Mouse (Mus musculus) CH12.LX (cell line): ENCODE measurements around the gene Spata3. TPM values are rescaled to one million over a fixed set of nuclear protein-coding genes. Genes with fewer than 3 reads are reported as not detected.

ENCODE experiments used
- DNase-seq: peaks from one replicate; pipeline ENCODE4 v3.0.0-alpha.2; 2013; ENCODE audit errors: extremely low read depth
- H3K27ac ChIP-seq: 2 replicates; pipeline ENCODE4 v1.5.1; 2012; ENCODE audit warnings: low read depth, mild to moderate bottlenecking, control low read depth, moderate library complexity; ENCODE audit not compliant: insufficient read depth
- H3K27me3 ChIP-seq: replicated peaks from 2 replicates; pipeline ENCODE3; 2012; ENCODE audit warnings: inconsistent platforms
- H3K36me3 ChIP-seq, 2 experiments: replicated peaks in 1 of 2; 2 replicates each; pipeline versions ENCODE3 to v1.6.1; 2012; ENCODE audit warnings: inconsistent platforms in 1 of 2, low read length in 1 of 2, mild to moderate bottlenecking in 1 of 2, mixed read lengths in 1 of 2, moderate library complexity in 1 of 2; ENCODE audit not compliant: control insufficient read depth in 1 of 2, insufficient read depth in 1 of 2
- H3K4me1 ChIP-seq, 2 experiments: 2 replicates each; pipeline ENCODE4 v1.6.1; 2012; ENCODE audit warnings: inconsistent platforms in 1 of 2, moderate library complexity in 1 of 2; ENCODE audit not compliant: insufficient read depth in 2 of 2, control insufficient read depth in 1 of 2
- H3K4me2 ChIP-seq: 2 replicates; pipeline ENCODE4 v1.6.1; 2012; ENCODE audit warnings: low read depth, mild to moderate bottlenecking, control low read depth; ENCODE audit not compliant: poor library complexity, insufficient read depth, severe bottlenecking
- H3K4me3 ChIP-seq, 3 experiments: fragments of 150-350 bp in 1 of 3; sonication (generic) in 1 of 3; replicated peaks in 1 of 3; 2 replicates each; pipeline versions ENCODE3 to v1.5.1; 2011 to 2012; ENCODE audit warnings: low read depth in 2 of 3, low read length in 2 of 3, mild to moderate bottlenecking in 2 of 3, moderate library complexity in 2 of 3, control low read depth in 1 of 3, improper control_type of control experiment in 1 of 3, inconsistent platforms in 1 of 3, mixed read lengths in 1 of 3; ENCODE audit not compliant: poor library complexity in 1 of 3
- H3K79me2 ChIP-seq: replicated peaks from 2 replicates; pipeline ENCODE4 v1.6.1; 2012; ENCODE audit warnings: mild to moderate bottlenecking, moderate library complexity; ENCODE audit not compliant: control insufficient read depth, poor library complexity, insufficient read depth, severe bottlenecking; ENCODE audit errors: extremely low read depth
- H3K9ac ChIP-seq: 2 replicates; pipeline ENCODE4 v1.6.1; 2012; ENCODE audit warnings: low read depth, mild to moderate bottlenecking, control low read depth, moderate library complexity; ENCODE audit not compliant: insufficient read depth
- H3K9me3 ChIP-seq: replicated peaks from 2 replicates; pipeline ENCODE3; 2012; ENCODE audit warnings: low read length, inconsistent platforms, mixed read lengths
- BHLHE40 ChIP-seq: IDR thresholded peaks from 2 replicates; pipeline ENCODE4 v1.6.1; 2011; ENCODE audit warnings: mild to moderate bottlenecking, low read depth, low read length, improper control_type of control experiment
- CHD2 ChIP-seq: IDR thresholded peaks from 2 replicates; pipeline ENCODE4 v1.6.1; 2011; ENCODE audit warnings: low read length, improper control_type of control experiment
- CTCF ChIP-seq, 2 experiments: IDR thresholded peaks in 1 of 2; conservative IDR thresholded peaks in 1 of 2; 2 replicates each; pipeline ENCODE4 v1.5.1; 2011 to 2012; ENCODE audit warnings: low read depth in 2 of 2, low read length in 2 of 2, improper control_type of control experiment in 1 of 2, inconsistent platforms in 1 of 2, mild to moderate bottlenecking in 1 of 2, moderate library complexity in 1 of 2
- E2F4 ChIP-seq: IDR thresholded peaks from 2 replicates; pipeline ENCODE4 v1.6.1; 2011; ENCODE audit warnings: low read depth, low read length, improper control_type of control experiment; ENCODE audit not compliant: insufficient replicate concordance
- ELF1 ChIP-seq: IDR thresholded peaks from 2 replicates; pipeline ENCODE4 v1.6.1; 2014; ENCODE audit warnings: low read depth, mild to moderate bottlenecking, inconsistent platforms, low read length, improper control_type of control experiment
- EP300 ChIP-seq: IDR thresholded peaks from 2 replicates; pipeline ENCODE4 v1.6.1; 2011; ENCODE audit warnings: low read length, improper control_type of control experiment
- ETS1 ChIP-seq: conservative IDR thresholded peaks from 2 replicates; pipeline ENCODE4 v1.6.1; 2012; ENCODE audit warnings: low read depth, mild to moderate bottlenecking, inconsistent platforms, low read length, improper control_type of control experiment, moderate library complexity
- GABPA ChIP-seq: IDR thresholded peaks from 2 replicates; pipeline ENCODE4 v1.6.1; 2012; ENCODE audit warnings: low read depth, low read length, improper control_type of control experiment, inconsistent platforms; ENCODE audit not compliant: insufficient replicate concordance
- KAT2A ChIP-seq: IDR thresholded peaks from 2 replicates; pipeline ENCODE4 v1.6.1; 2012; ENCODE audit warnings: low read length, improper control_type of control experiment, inconsistent platforms; ENCODE audit not compliant: insufficient replicate concordance
- MAFK ChIP-seq: IDR thresholded peaks from 2 replicates; pipeline ENCODE4 v1.6.1; 2011; ENCODE audit warnings: low read length, improper control_type of control experiment; ENCODE audit not compliant: insufficient replicate concordance
- MAX ChIP-seq: IDR thresholded peaks from 2 replicates; pipeline ENCODE4 v1.6.1; 2011; ENCODE audit warnings: low read length, improper control_type of control experiment
- MAZ ChIP-seq: IDR thresholded peaks from 2 replicates; pipeline ENCODE4 v1.6.1; 2012; ENCODE audit warnings: low read depth, mild to moderate bottlenecking, inconsistent platforms, low read length, improper control_type of control experiment, moderate library complexity
- MEF2A ChIP-seq: IDR thresholded peaks from 2 replicates; pipeline ENCODE4 v1.6.1; 2014; ENCODE audit warnings: low read depth, mild to moderate bottlenecking, inconsistent platforms, low read length, improper control_type of control experiment, borderline replicate concordance
- MXI1 ChIP-seq: IDR thresholded peaks from 2 replicates; pipeline ENCODE4 v1.6.1; 2011; ENCODE audit warnings: mild to moderate bottlenecking, low read depth, low read length, improper control_type of control experiment
- PAX5 ChIP-seq: IDR thresholded peaks from 2 replicates; pipeline ENCODE4 v1.6.1; 2012; ENCODE audit warnings: low read length, inconsistent platforms, mixed read lengths
- POLR2A ChIP-seq: IDR thresholded peaks from 2 replicates; pipeline ENCODE4 v1.6.1; 2011; ENCODE audit warnings: low read depth, mild to moderate bottlenecking, improper control_type of control experiment, low read length
- RAD21 ChIP-seq: IDR thresholded peaks from 2 replicates; pipeline ENCODE4 v1.6.1; 2011; ENCODE audit warnings: low read depth, mild to moderate bottlenecking, low read length, improper control_type of control experiment, moderate library complexity
- SIN3A ChIP-seq: IDR thresholded peaks from 2 replicates; pipeline ENCODE4 v1.6.1; 2012; ENCODE audit warnings: low read length, improper control_type of control experiment, inconsistent platforms
- TBP ChIP-seq: conservative IDR thresholded peaks from 2 replicates; pipeline ENCODE4 v1.6.1; 2011; ENCODE audit warnings: low read depth, low read length, improper control_type of control experiment
- TCF12 ChIP-seq: IDR thresholded peaks from 2 replicates; pipeline ENCODE4 v1.6.1; 2014; ENCODE audit warnings: low read depth, mild to moderate bottlenecking, inconsistent platforms, low read length, improper control_type of control experiment
- UBTF ChIP-seq: IDR thresholded peaks from 2 replicates; pipeline ENCODE4 v1.6.1; 2012; ENCODE audit warnings: low read depth, mild to moderate bottlenecking, inconsistent platforms, low read length, improper control_type of control experiment, moderate library complexity
- USF2 ChIP-seq: conservative IDR thresholded peaks from 2 replicates; pipeline ENCODE4 v1.6.1; 2011; ENCODE audit warnings: low read depth, low read length, improper control_type of control experiment
- ZKSCAN1 ChIP-seq: IDR thresholded peaks from 2 replicates; pipeline ENCODE4 v1.6.1; 2012; ENCODE audit warnings: low read depth, inconsistent platforms, low read length, improper control_type of control experiment, borderline replicate concordance
- dilution Hi-C: fragments of 300-500 bp; cut with MboI; formaldehyde crosslinking; loops from 2 replicates; pipeline ENCODE4 v1.14.3; 2020; ENCODE audit warnings: low sequenced_read_pairs; ENCODE audit not compliant: extremely low pct_unique_long_range_greater_than_20kb, extremely low pct_ligation_motif_present
- in situ Hi-C: fragments of 300-500 bp; cut with MboI; formaldehyde crosslinking; loops from 3 replicates; pipeline ENCODE4 v1.14.3; 2019; ENCODE audit warnings: low sequenced_read_pairs, low pct_ligation_motif_present, low pct_unique_long_range_greater_than_20kb, mixed read lengths
- polyA plus RNA-seq: library from polyadenylated mRNA; unstranded; fragments of >175 nt; gene quantifications from 2 replicates; pipeline ENCODE4 v1.2.1, GENCODE M21; 2012; ENCODE audit warnings: low read depth; ENCODE audit not compliant: insufficient read length
- total RNA-seq, 2 experiments: library from RNA; depleted of rRNA; stranded (reverse); fragments of 300-350 nt in 1 of 2; fragments of >200 nt in 1 of 2; gene quantifications; 2 replicates each; pipeline ENCODE4 v1.2.3; 2012 to 2014

The Spata3 gene
- total and polyA plus RNA-seq, 3 experiments, result not detected

GRCm38 (mm10) chr1:85977709-85978108 is 38.9 kb upstream of the Spata3 start (continued):
- TF ChIP-seq TBP (0 out of 2 replicates have a peak, but pooled peaks have one; percentile 36), MAX (peak; percentile 60), BHLHE40 (peak; percentile 73), TCF12 (peak; percentile 95), E2F4 (peak; percentile 53; the same call in 1 of the 2 replicates)
- TF ChIP-seq, all 38 proteins: peak for 30

- TF ChIP-seq ELF1 (no peak), ZKSCAN1 (no peak), UBTF (no peak), TCF12 (peak; percentile 11; the same call in 1 of the 2 replicates), EP300 (peak; percentile 60), RAD21 (no peak), MAX (no peak), KAT2A (no peak), CTCF (conservative IDR thresholded peaks at IDR 0.05 in 1 of 2, IDR thresholded peaks at IDR 0.05 in 1 of 2; ENCODE audit: low read depth in 2 of 2, low read length in 2 of 2) (no peak), MEF2A (no peak), CHD2 (0 out of 2 replicates have a peak, but pooled peaks have one; percentile 12), ETS1 (peak; percentile 79), MAZ (no peak), MAFK (0 out of 2 replicates have a peak, but pooled peaks have one; percentile 33), BHLHE40 (peak; percentile 59), TBP (no peak), GABPA (no peak), MXI1 (no peak), USF2 (no peak), POLR2A (no peak), SIN3A (0 out of 2 replicates have a peak, but pooled peaks have one; percentile 30), PAX5 (no peak)
- H3K79me2 ChIP-seq, result no peaks in the 10 kb centered on the region
- H3K9ac ChIP-seq, result no peak overlapping the region
- H3K27ac ChIP-seq, result no peak overlapping the region
- no peak overlapping the region for H3K4me2 ChIP-seq
- dilution Hi-C loops, result no loop called here
- DNase-seq, result no peak
- no peaks in the 10 kb centered on the region for H3K36me3 ChIP-seq
- no peak overlapping the region for H3K4me3 ChIP-seq
- peaks cover 4% of the 10 kb centered on the region for H3K9me3 ChIP-seq
- in situ Hi-C loops, result no loop called here
- no peaks in the 10 kb centered on the region for H3K27me3 ChIP-seq
- H3K4me1 ChIP-seq, result peaks cover 38 to 81% of the 10 kb centered on the region in 2 experiments
These were observed 34.8 kb upstream of the Spata3 start for GRCm38 (mm10) chr1:85981738-85982357.
